Mouse (Mus musculus): ENCODE measurements around the gene H2-M10.2. TPM values are rescaled to one million over a fixed set of nuclear protein-coding genes. Genes with fewer than 3 reads are reported as not detected.

H2-M10.2 gene
- polyA plus RNA-seq, 1 experiment from 2014 or later: not detected

- peak; percentile 96 for ATAC-seq (ENCODE audit: low read depth)
- peaks cover 19% of the 10 kb centered on the region for H3K36me3 ChIP-seq (ENCODE audit: control insufficient read depth, insufficient read depth, low read length)
- peaks cover 8% of the 10 kb centered on the region for H3K4me1 ChIP-seq (replicated peaks; ENCODE audit: control insufficient read depth, insufficient read depth, low read length)
- 0% methylated on average over 37 of the region's 37 CpGs for WGBS
- H3K27ac ChIP-seq (ENCODE audit: low read length): peak overlapping the region; percentile 78
- H3K4me2 ChIP-seq (ENCODE audit: low read depth, low read length): peak overlapping the region; percentile 58
- peak overlapping the region; percentile 71 for H3K4me3 ChIP-seq (ENCODE audit: low read length)
- peak overlapping the region; percentile 81 for H3K9ac ChIP-seq (ENCODE audit: low read length)
- H3K27me3 ChIP-seq (ENCODE audit: control insufficient read depth, insufficient read depth, low read depth, low read length): no peaks in the 10 kb centered on the region
- no peaks in the 10 kb centered on the region for H3K9me3 ChIP-seq (ENCODE audit: control insufficient read depth, low read length)
These were observed 28.9 kb downstream of the H2-M10.2 start for GRCm38 (mm10) chr17:36257241-36257947.

- H3K4me2 ChIP-seq (ENCODE audit: low read depth, low read length): no peak overlapping the region
- no peak overlapping the region for H3K4me3 ChIP-seq (ENCODE audit: low read length)
- H3K27ac ChIP-seq (ENCODE audit: low read length): peak overlapping the region; percentile 91
- H3K36me3 ChIP-seq (ENCODE audit: control insufficient read depth, insufficient read depth, low read length): peaks cover 5% of the 10 kb centered on the region; the same call in 1 of the 2 replicates
- no peak overlapping the region for H3K9ac ChIP-seq (ENCODE audit: low read length)
- WGBS: 27% methylated on average over 6 of the region's 6 CpGs
- 0 out of 2 replicates have a peak, but pooled peaks have one; percentile 7 for ATAC-seq (ENCODE audit: low read depth)
- H3K9me3 ChIP-seq (ENCODE audit: control insufficient read depth, low read length): no peaks in the 10 kb centered on the region
- H3K27me3 ChIP-seq (ENCODE audit: control insufficient read depth, insufficient read depth, low read depth, low read length): peaks cover 7% of the 10 kb centered on the region
- peaks cover 17% of the 10 kb centered on the region for H3K4me1 ChIP-seq (replicated peaks; ENCODE audit: control insufficient read depth, insufficient read depth, low read length)
These were observed 33.1 kb downstream of the H2-M10.2 start for GRCm38 (mm10) chr17:36253087-36253600.

- WGBS: 6% methylated on average over 25 of the region's 25 CpGs
- peaks cover 5% of the 10 kb centered on the region; the same call in 1 of the 2 replicates for H3K36me3 ChIP-seq (ENCODE audit: control insufficient read depth, insufficient read depth, low read length)
- H3K4me2 ChIP-seq (ENCODE audit: low read depth, low read length): peak overlapping the region; percentile 68
- peak overlapping the region; percentile 59 for H3K9ac ChIP-seq (ENCODE audit: low read length)
- H3K9me3 ChIP-seq (ENCODE audit: control insufficient read depth, low read length): no peaks in the 10 kb centered on the region
- peak overlapping the region; percentile 46 for H3K4me3 ChIP-seq (ENCODE audit: low read length)
- ATAC-seq (ENCODE audit: low read depth): peak; percentile 75
- peaks cover 7% of the 10 kb centered on the region for H3K27me3 ChIP-seq (ENCODE audit: control insufficient read depth, insufficient read depth, low read depth, low read length)
- H3K4me1 ChIP-seq (replicated peaks; ENCODE audit: control insufficient read depth, insufficient read depth, low read length): peaks cover 17% of the 10 kb centered on the region
- peak overlapping the region; percentile 91 for H3K27ac ChIP-seq (ENCODE audit: low read length)
These were observed 33.9 kb downstream of the H2-M10.2 start for GRCm38 (mm10) chr17:36252250-36252876.

- peak overlapping the region; percentile 46 for H3K4me2 ChIP-seq (ENCODE audit: low read depth, low read length)
- H3K4me3 ChIP-seq (ENCODE audit: low read length): peak overlapping the region; percentile 21; the same call in 1 of the 2 replicates
- no peaks in the 10 kb centered on the region for H3K9me3 ChIP-seq (ENCODE audit: control insufficient read depth, low read length)
- no peak overlapping the region for H3K27ac ChIP-seq (ENCODE audit: low read length)
- 19% methylated on average over 33 of the region's 33 CpGs for WGBS
- H3K9ac ChIP-seq (ENCODE audit: low read length): peak overlapping the region; percentile 54
- peak; percentile 43; the same call in 1 of the 2 replicates for ATAC-seq (ENCODE audit: low read depth)
- peaks cover 12% of the 10 kb centered on the region for H3K4me1 ChIP-seq (replicated peaks; ENCODE audit: control insufficient read depth, insufficient read depth, low read length)
- no peaks in the 10 kb centered on the region for H3K36me3 ChIP-seq (ENCODE audit: control insufficient read depth, insufficient read depth, low read length)
- H3K27me3 ChIP-seq (ENCODE audit: control insufficient read depth, insufficient read depth, low read depth, low read length): peaks cover 7% of the 10 kb centered on the region
These were observed 37.4 kb downstream of the H2-M10.2 start for GRCm38 (mm10) chr17:36248886-36249285.

- H3K9me3 ChIP-seq (ENCODE audit: control insufficient read depth, low read length): no peaks in the 10 kb centered on the region
- H3K4me2 ChIP-seq (ENCODE audit: low read depth, low read length): no peak overlapping the region
- ATAC-seq (ENCODE audit: low read depth): no peak
- no peak overlapping the region for H3K4me3 ChIP-seq (ENCODE audit: low read length)
- H3K36me3 ChIP-seq (ENCODE audit: control insufficient read depth, insufficient read depth, low read length): no peaks in the 10 kb centered on the region
- H3K9ac ChIP-seq (ENCODE audit: low read length): no peak overlapping the region
- 81% methylated on average over 2 of the region's 2 CpGs for WGBS
- H3K27ac ChIP-seq (ENCODE audit: low read length): no peak overlapping the region
- peaks cover 7% of the 10 kb centered on the region for H3K27me3 ChIP-seq (ENCODE audit: control insufficient read depth, insufficient read depth, low read depth, low read length)
- peaks cover 7% of the 10 kb centered on the region; the same call in 1 of the 2 replicates for H3K4me1 ChIP-seq (replicated peaks; ENCODE audit: control insufficient read depth, insufficient read depth, low read length)
These were observed 40.5 kb downstream of the H2-M10.2 start for GRCm38 (mm10) chr17:36245741-36246140.

- Histone ChIP-seq H3K27me3 (ENCODE audit: control insufficient read depth, insufficient read depth, low read depth, low read length) (peaks cover 3% of the 10 kb centered on the region), H3K4me3 (ENCODE audit: low read length) (no peak overlapping the region), H3K27ac (ENCODE audit: low read length) (no peak overlapping the region), H3K9me3 (ENCODE audit: control insufficient read depth, low read length) (no peaks in the 10 kb centered on the region), H3K4me2 (ENCODE audit: low read depth, low read length) (no peak overlapping the region), H3K9ac (ENCODE audit: low read length) (no peak overlapping the region), H3K4me1 (replicated peaks; ENCODE audit: control insufficient read depth, insufficient read depth, low read length) (peaks cover 12% of the 10 kb centered on the region; the same call in 1 of the 2 replicates), H3K36me3 (ENCODE audit: control insufficient read depth, insufficient read depth, low read length) (no peaks in the 10 kb centered on the region)
- 37% methylated on average over 5 of the region's 5 CpGs for WGBS
- ATAC-seq (ENCODE audit: low read depth): no peak
These were observed 42.3 kb downstream of the H2-M10.2 start for GRCm38 (mm10) chr17:36244031-36244430.

GRCm38 (mm10) chr17:36240637-36241213, 45.6 kb downstream of the H2-M10.2 start:
- H3K36me3 ChIP-seq (ENCODE audit: control insufficient read depth, insufficient read depth, low read length): no peaks in the 10 kb centered on the region
- H3K9me3 ChIP-seq (ENCODE audit: control insufficient read depth, low read length): no peaks in the 10 kb centered on the region
- 4% methylated on average over 5 of the region's 5 CpGs for WGBS
- peak overlapping the region; percentile 6 for H3K4me2 ChIP-seq (ENCODE audit: low read depth, low read length)
- peak; percentile 58 for ATAC-seq (ENCODE audit: low read depth)
- H3K4me1 ChIP-seq (replicated peaks; ENCODE audit: control insufficient read depth, insufficient read depth, low read length): peaks cover 7% of the 10 kb centered on the region; the same call in 1 of the 2 replicates
- H3K27ac ChIP-seq (ENCODE audit: low read length): peak overlapping the region; percentile 71
- H3K9ac ChIP-seq (ENCODE audit: low read length): peak overlapping the region; percentile 44; the same call in 1 of the 2 replicates
- peaks cover 3% of the 10 kb centered on the region; the same call in 1 of the 2 replicates for H3K27me3 ChIP-seq (ENCODE audit: control insufficient read depth, insufficient read depth, low read depth, low read length)
- no peak overlapping the region; the same call in 1 of the 2 replicates for H3K4me3 ChIP-seq (ENCODE audit: low read length)

- Histone ChIP-seq H3K4me1 (replicated peaks; ENCODE audit: control insufficient read depth, insufficient read depth, low read length) (peaks cover 7% of the 10 kb centered on the region; the same call in 1 of the 2 replicates), H3K4me3 (ENCODE audit: low read length) (peak overlapping the region; percentile 53), H3K9me3 (ENCODE audit: control insufficient read depth, low read length) (no peaks in the 10 kb centered on the region), H3K36me3 (ENCODE audit: control insufficient read depth, insufficient read depth, low read length) (no peaks in the 10 kb centered on the region), H3K9ac (ENCODE audit: low read length) (peak overlapping the region; percentile 67), H3K27me3 (ENCODE audit: control insufficient read depth, insufficient read depth, low read depth, low read length) (peaks cover 3% of the 10 kb centered on the region; the same call in 1 of the 2 replicates), H3K27ac (ENCODE audit: low read length) (0 out of 2 replicates have a peak overlapping the region, but pooled peaks have one; percentile 1), H3K4me2 (ENCODE audit: low read depth, low read length) (peak overlapping the region; percentile 69)
- 2% methylated on average over 26 of the region's 27 CpGs for WGBS
- peak; percentile 81 for ATAC-seq (ENCODE audit: low read depth)
These were observed 48.9 kb downstream of the H2-M10.2 start for GRCm38 (mm10) chr17:36237321-36237921.
